Mouse (Mus musculus): Measurements from ENCODE around the gene Celf2. TPM values are rescaled to one million over a fixed set of nuclear protein-coding genes. Genes with fewer than 3 reads are reported as not detected.

Celf2 gene
- total RNA-seq, 2 experiments from 2014 or later = 92.8 to 223 TPM

GRCm38 (mm10) chr2:7395473-7395872 is 113.9 kb downstream of the Celf2 start:
- ATAC-seq (replicated peaks; ENCODE audit: poor library complexity, severe bottlenecking) = no peak

GRCm38 (mm10) chr2:7392500-7392899 is 116.9 kb downstream of the Celf2 start:
- no peak for ATAC-seq (replicated peaks; ENCODE audit: poor library complexity, severe bottlenecking)

DNA sequence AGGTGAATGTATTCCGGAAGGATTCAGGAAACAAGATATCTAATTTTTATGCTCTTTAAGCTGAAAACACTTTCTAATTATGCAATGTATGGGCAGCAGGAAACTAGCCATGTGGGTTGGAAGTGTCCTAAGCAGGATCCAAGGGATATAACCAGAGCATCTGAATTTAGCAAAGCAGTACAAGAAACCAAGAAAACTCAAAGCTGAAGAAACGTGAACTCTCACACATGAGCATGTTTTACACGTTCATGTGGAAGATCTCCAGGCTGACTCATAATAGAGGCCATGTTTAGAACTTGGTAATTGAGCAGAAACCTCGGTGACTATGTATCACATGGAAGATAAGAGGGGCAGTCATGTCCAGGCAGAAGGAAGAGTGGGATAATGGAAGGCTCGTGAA is 120.1 kb downstream of the Celf2 start:
- no peak for ATAC-seq (replicated peaks; ENCODE audit: poor library complexity, severe bottlenecking)

GRCm38 (mm10) chr2:7378736-7379135 is 130.6 kb downstream of the Celf2 start:
- ATAC-seq (replicated peaks; ENCODE audit: poor library complexity, severe bottlenecking) = no peak

DNA sequence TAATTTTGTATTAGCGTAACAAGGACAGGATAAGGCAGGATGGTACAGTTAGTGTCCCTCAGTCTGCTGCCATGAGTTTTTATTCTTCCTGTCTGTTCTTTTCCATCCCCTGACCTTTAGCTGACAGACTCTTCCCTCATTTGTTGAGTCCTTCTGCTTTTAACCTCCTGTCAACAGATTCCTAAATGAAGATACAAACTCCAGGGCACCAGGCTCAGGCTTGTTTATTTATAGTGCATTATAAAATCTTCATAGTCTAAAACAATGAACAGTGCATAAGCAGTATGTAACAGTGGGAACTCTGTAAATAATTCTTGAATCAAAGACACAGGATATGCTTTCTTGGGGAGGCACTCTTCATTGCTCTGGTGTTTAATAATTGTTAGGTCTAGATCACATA is 131.5 kb downstream of the Celf2 start:
- no peak for ATAC-seq (replicated peaks; ENCODE audit: poor library complexity, severe bottlenecking)

DNA sequence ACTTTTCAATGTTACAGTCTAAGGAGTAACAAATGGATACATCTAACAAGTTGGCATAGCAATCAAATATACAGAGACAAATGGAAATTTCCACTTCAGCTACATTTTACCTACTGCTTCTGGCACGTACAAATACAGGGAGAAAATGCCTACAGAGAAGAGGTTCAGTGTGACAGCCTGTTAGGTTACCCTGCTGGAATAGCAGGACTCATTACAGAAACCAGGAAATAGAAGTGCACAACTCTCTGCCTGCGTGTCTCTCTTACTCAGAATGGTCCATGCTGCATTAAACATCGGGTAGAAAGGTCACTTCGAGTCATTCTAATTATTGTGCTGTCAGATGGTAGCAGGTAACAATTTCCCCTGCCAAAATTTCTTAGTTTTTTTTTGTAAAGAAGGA is 141.6 kb downstream of the Celf2 start:
- no peak for ATAC-seq (replicated peaks; ENCODE audit: poor library complexity, severe bottlenecking)

GRCm38 (mm10) chr2:7359557-7359956 is 149.8 kb downstream of the Celf2 start:
- ATAC-seq (replicated peaks; ENCODE audit: poor library complexity, severe bottlenecking) = no peak

- ATAC-seq (replicated peaks; ENCODE audit: poor library complexity, severe bottlenecking) = no peak
These were observed 150.5 kb downstream of the Celf2 start for GRCm38 (mm10) chr2:7358816-7359215.

GRCm38 (mm10) chr2:7351234-7351633 is 158.1 kb downstream of the Celf2 start:
- no peak for ATAC-seq (replicated peaks; ENCODE audit: poor library complexity, severe bottlenecking)

- no peak for ATAC-seq (replicated peaks; ENCODE audit: poor library complexity, severe bottlenecking)
These were observed 162.5 kb downstream of the Celf2 start for GRCm38 (mm10) chr2:7346703-7347461.

GRCm38 (mm10) chr2:7344951-7345350 is 164.4 kb downstream of the Celf2 start:
- ATAC-seq (replicated peaks; ENCODE audit: poor library complexity, severe bottlenecking) = no peak

DNA sequence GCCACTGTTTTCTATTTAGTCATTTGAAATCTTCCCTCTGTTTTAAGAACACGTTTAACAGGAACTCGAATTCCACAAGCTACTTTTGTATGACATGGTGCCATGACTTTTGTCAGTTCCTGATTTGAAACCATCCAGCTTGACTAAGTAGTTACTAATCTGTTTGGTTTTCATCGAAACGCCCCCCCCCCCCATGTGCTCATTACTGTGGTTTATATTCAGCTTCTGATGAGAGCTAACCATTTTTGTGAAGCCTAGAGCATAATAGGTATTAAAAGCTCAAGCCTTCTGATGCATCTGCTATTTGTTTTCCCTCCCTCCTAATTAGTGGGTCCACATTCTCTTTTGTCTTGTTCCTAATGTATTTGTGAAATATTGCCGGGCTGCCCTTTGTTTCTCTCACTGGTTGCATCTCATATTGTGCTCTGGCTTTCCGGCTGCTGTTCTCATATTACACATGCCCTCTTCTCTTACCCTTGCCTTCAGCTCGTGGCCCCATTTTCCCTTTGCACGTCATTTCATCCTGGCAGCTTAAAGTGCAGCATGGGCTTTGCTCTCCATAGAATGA is 166.4 kb downstream of the Celf2 start:
- no peak for ATAC-seq (replicated peaks; ENCODE audit: poor library complexity, severe bottlenecking)

DNA sequence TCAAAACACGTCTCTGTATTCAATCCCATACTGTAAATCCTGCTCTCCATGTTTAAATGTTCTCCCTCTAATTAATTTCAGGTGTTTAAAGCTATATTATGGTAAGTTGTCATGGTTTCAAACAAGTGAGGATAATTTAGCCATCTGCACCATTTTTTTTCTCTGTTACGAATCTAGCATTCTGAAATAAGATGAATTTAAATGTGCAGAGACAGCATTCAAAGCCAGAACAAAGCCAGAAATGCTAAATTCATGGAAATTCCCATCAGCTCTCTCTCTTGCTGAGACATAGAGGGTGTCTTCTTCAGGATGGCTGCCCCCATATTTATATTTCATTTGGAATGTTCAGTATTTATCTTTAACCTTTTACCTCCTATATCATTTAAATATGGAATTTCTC is 174.5 kb downstream of the Celf2 start:
- ATAC-seq (replicated peaks; ENCODE audit: poor library complexity, severe bottlenecking) = no peak

DNA sequence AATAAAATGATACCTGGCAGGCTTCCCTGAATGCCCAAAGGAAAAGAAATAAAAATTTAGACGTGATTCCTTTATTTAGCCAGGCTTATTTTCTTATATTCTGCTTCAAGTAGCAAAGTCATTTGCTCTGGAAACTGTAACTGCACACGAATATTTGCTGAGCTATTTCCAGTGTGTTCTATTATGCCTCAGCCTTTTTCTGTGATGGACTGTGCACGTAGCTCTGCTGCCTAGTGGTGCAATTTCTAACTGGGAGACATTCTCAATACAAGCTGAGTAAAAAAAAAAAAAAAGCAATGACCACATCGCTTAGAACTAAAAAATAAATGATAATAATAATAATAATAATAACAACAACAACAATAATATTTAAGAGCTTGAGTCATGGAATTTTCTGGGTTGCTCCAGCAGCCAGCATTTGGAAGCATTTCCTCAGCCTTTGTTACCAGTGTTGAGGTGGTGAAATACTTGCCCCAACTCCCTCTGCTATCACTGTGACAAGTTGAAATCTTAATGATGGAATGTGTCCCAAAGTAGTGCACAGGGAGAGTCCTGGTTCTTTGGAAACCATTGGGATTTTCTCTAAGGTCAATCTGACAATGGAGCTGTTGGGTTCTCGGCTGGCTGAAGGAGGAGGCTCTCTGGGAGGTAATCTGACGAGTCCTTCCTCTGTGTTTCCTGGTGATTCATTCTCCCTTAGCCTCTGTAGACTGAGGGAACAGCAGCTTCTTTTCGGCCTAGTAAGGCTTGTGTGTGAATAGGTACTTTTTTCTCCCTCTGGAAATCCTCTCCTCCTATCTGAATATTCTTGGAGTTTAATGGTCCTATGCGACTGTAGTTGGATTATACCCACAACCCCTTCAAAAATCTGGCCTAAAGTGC is 181.1 kb downstream of the Celf2 start:
- ATAC-seq (replicated peaks; ENCODE audit: poor library complexity, severe bottlenecking) = no peak

DNA sequence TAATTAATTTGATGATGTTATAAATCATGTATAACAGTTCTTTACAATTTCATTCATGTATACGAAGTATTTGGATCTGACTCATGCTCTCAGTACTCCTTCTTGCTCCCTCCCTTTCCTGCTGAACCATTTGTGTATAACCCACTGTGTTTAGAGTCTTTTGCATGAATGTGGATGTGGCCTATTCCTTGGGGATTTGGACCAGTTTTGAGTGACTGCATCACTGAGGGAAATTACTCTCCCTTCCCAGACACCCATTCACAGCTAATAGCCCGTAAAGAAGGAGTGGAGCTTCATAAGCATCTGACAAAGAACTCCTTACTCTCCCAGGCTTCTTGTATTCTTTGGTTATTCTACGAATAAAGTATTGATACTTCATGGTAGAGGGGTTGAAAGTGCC is 189.6 kb downstream of the Celf2 start:
- ATAC-seq (replicated peaks; ENCODE audit: poor library complexity, severe bottlenecking) = no peak

GRCm38 (mm10) chr2:7311776-7312175 is 197.6 kb downstream of the Celf2 start:
- ATAC-seq (replicated peaks; ENCODE audit: poor library complexity, severe bottlenecking) = no peak

- ATAC-seq (replicated peaks; ENCODE audit: poor library complexity, severe bottlenecking) = no peak
These were observed 198.6 kb downstream of the Celf2 start for GRCm38 (mm10) chr2:7310840-7311182.

DNA sequence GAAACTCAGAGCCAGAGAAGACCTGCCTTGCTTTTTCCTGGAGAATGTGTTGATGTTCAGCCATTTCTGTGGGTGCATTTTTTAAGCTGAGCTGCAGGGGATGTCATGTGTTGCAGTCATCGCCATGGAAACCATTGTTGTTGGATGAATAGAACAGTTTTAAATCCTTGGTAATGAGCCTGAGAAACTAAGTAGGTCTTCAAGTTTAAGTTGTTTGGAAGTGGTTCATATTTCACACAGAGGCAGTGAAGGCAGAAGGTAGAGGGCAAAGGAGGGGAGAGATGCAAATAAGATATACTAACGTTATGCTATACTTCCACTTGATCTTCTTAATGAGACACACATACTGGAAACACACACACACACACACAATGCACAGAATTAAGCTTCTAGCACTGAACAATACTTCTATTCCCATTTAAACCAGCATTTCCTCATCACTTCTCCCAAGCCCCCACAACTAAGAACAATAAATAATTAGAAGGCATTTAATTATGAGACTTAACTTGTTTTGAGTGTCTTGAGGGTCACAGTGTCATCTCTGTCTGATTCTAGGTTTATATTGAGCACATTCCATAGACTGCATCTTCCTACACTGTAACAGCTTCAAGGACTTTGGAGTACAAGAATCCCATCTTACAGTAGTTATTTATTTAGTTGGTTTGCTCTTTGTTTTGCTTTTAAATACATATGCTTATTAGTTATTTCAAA is 199.1 kb downstream of the Celf2 start:
- no peak for ATAC-seq (replicated peaks; ENCODE audit: poor library complexity, severe bottlenecking)

DNA sequence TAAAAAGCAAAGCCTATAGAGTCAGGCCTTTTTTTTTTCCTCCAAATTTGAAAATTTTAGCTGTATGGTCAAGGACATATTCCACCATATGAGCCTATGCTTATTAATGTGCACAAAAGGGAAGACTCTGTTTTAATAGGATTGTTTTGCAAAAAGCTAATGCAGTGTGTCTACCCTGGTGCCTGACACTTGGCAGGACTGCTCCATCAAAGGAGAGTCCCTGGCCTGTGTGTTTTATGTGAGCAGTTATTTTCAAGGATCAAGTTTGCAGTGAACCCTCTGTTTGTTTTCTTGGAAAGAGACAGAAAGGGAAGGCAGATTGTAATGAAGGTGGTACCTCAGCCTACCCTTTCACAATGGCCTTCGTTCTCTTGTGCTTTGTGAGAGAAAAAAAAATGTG is 200.0 kb downstream of the Celf2 start:
- no peak for ATAC-seq (replicated peaks; ENCODE audit: poor library complexity, severe bottlenecking)

- no peak for ATAC-seq (replicated peaks; ENCODE audit: poor library complexity, severe bottlenecking)
These were observed 200.6 kb downstream of the Celf2 start for GRCm38 (mm10) chr2:7308731-7309130.

DNA sequence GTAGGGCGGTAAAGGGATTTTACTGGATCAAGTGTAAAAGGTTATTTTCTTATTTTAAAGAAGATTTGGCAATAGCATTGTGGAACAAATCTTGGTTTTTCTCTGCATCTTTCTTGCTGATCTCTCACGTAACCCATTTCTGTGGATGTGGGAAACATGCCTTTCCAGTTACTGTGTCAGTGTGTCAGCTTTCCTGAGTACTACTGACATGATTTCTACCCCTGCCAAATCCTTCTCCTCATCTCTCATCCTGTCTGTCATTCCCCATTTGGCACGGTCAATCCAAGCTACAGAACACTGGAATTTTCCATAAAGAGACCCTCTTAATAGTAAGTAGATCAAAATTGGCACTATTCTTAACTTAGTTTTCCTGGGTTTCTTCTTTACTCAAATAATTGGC is 221.9 kb downstream of the Celf2 start:
- no peak for ATAC-seq (replicated peaks; ENCODE audit: poor library complexity, severe bottlenecking)

Measured in granulocyte monocyte progenitor cell, adult 5-6 weeks (primary cell).